Mouse (Mus musculus) left cerebral cortex, postnatal 10 days (tissue): ENCODE data around the gene Pik3r6. TPM values are rescaled to one million over a fixed set of nuclear protein-coding genes. Genes with fewer than 3 reads are reported as not detected.

Source experiments
- DNase-seq, 2 experiments: peaks; one replicate each; pipeline ENCODE4 v3.0.0; 2021 to 2022; ENCODE audit warnings: low spot score in 2 of 2, mixed read lengths in 1 of 2; ENCODE audit errors: extremely low spot score in 1 of 2
- intact Hi-C: fragments of 180-260 bp; cut with DNase I; formaldehyde crosslinking; loops from one replicate; pipeline ENCODE4 v1.15.1; 2025
- total RNA-seq, 2 experiments: library from RNA; stranded (reverse); gene quantifications; 2 replicates each; pipeline ENCODE4 v1.2.3; 2021

Gene Pik3r6
- total RNA-seq, 2 experiments from 2014 or later: 4.1 to 4.3 TPM

- no peak for DNase-seq
- intact Hi-C loops: no loop called here
These were observed 17.0 kb downstream of the Pik3r6 start for GRCm38 (mm10) chr11:68519815-68520214.

- DNase-seq: no peak
- intact Hi-C loops: no loop called here
These were observed 17.6 kb downstream of the Pik3r6 start for GRCm38 (mm10) chr11:68520439-68520838.

GRCm38 (mm10) chr11:68521352-68521751 is 18.5 kb downstream of the Pik3r6 start:
- no peak for DNase-seq
- intact Hi-C loops: no loop called here

GRCm38 (mm10) chr11:68526441-68526840 is 23.6 kb downstream of the Pik3r6 start:
- no peak for DNase-seq
- intact Hi-C loops: no loop called here

GRCm38 (mm10) chr11:68531066-68531806 is 28.4 kb downstream of the Pik3r6 start:
- intact Hi-C loops: no loop called here
- peak in 1 of 2 experiments; percentile 81 for DNase-seq

GRCm38 (mm10) chr11:68531941-68532535 is 29.2 kb downstream of the Pik3r6 start:
- no peak for DNase-seq
- intact Hi-C loops: no loop called here

GRCm38 (mm10) chr11:68532773-68533172 is 30.0 kb downstream of the Pik3r6 start:
- intact Hi-C loops: no loop called here
- DNase-seq: no peak

GRCm38 (mm10) chr11:68533971-68534475 is 31.2 kb downstream of the Pik3r6 start:
- intact Hi-C loops: no loop called here
- no peak for DNase-seq

- DNase-seq: no peak
- intact Hi-C loops: no loop called here
These were observed 33.2 kb downstream of the Pik3r6 start for GRCm38 (mm10) chr11:68536026-68536425.

- no peak for DNase-seq
- intact Hi-C loops: no loop called here
These were observed 33.6 kb downstream of the Pik3r6 start for GRCm38 (mm10) chr11:68536465-68536864.

GRCm38 (mm10) chr11:68539621-68540020 is 36.8 kb downstream of the Pik3r6 start:
- intact Hi-C loops: no loop called here
- no peak for DNase-seq

- intact Hi-C loops: no loop called here
- no peak for DNase-seq
These were observed 41.7 kb downstream of the Pik3r6 start for GRCm38 (mm10) chr11:68544554-68544953.

GRCm38 (mm10) chr11:68545172-68545571 is 42.4 kb downstream of the Pik3r6 start:
- no peak for DNase-seq
- intact Hi-C loops: no loop called here

- intact Hi-C loops: no loop called here
- DNase-seq: no peak
These were observed 42.9 kb downstream of the Pik3r6 start for GRCm38 (mm10) chr11:68545682-68546222.

GRCm38 (mm10) chr11:68547484-68547883 is 44.7 kb downstream of the Pik3r6 start:
- no peak for DNase-seq
- intact Hi-C loops: no loop called here

- DNase-seq: no peak
- intact Hi-C loops: no loop called here
These were observed 46.8 kb downstream of the Pik3r6 start for GRCm38 (mm10) chr11:68549597-68549996.

GRCm38 (mm10) chr11:68550358-68550757 is 47.5 kb downstream of the Pik3r6 start:
- intact Hi-C loops: loop anchor here (10.0 kb wide), 1 partner anchor 66 kb away; no protein-coding TSS in a partner anchor
- DNase-seq: no peak

GRCm38 (mm10) chr11:68553981-68554471 is 51.2 kb downstream of the Pik3r6 start:
- no peak for DNase-seq
- intact Hi-C loops: loop anchor here (10.0 kb wide), 1 partner anchor 69 kb away; no protein-coding TSS in a partner anchor

GRCm38 (mm10) chr11:68555918-68556584 is 53.2 kb downstream of the Pik3r6 start, which contains the start of gene Mfsd6l:
Gene Mfsd6l, plus strand, starts transcription at chr11:68556186.
- intact Hi-C loops: loop anchor here (10.0 kb wide), 1 partner anchor 71 kb away; no protein-coding TSS in a partner anchor
- peak in 1 of 2 experiments; percentile 39 for DNase-seq
